Mouse (Mus musculus) urinary bladder, postnatal 0 days (tissue): Measurements from ENCODE around the gene Atp5k. TPM values are rescaled to one million over a fixed set of nuclear protein-coding genes. Genes with fewer than 3 reads are reported as not detected.

Source experiments
- polyA plus RNA-seq: library from polyadenylated mRNA; unstranded; fragments of >200 nt; fragmentation: Nextera tagmentation; extraction: Ambion mirVana; gene quantifications from 2 replicates; pipeline ENCODE4 v1.2.1, GENCODE M21; 2015

Atp5k gene
- 470 and 564 TPM in 2 replicates for polyA plus RNA-seq

GRCm38 (mm10) chr5:108433804-108434587 lies at the start of gene Atp5k:
Atp5k (minus strand) TSS chr5:108434448.

GRCm38 (mm10) chr5:108461082-108462065 lies 27.1 kb upstream of the Atp5k start, which contains the start of gene Pcgf3:
Pcgf3 (plus strand) TSS chr5:108461232.

GRCm38 (mm10) chr5:108448785-108449668 lies 14.8 kb upstream of the Atp5k start, which contains the start of gene Mfsd7a:
Mfsd7a (minus strand) TSS chr5:108448891.

GRCm38 (mm10) chr5:108388201-108388600 lies 46.0 kb downstream of the Atp5k start, which contains the start of gene Pde6b:
Pde6b (plus strand) TSS chr5:108388391.

Other genes with a start within 250 kb of the Atp5k start
- gene Dr1, start 165.6 kb downstream of the Atp5k start, polyA plus RNA-seq, result 22.6 and 27.0 TPM in 2 replicates
- gene Pigg, start 121.8 kb downstream of the Atp5k start, polyA plus RNA-seq, result 4.5 and 5.8 TPM in 2 replicates
- gene Gm42517, start 66.5 kb downstream of the Atp5k start, polyA plus RNA-seq, result 0.11 and 0.13 TPM in 2 replicates
- 0.17 and 0.24 TPM in 2 replicates for gene Pde6b, start 46.1 kb downstream of the Atp5k start, polyA plus RNA-seq
- 1.1 and 1.3 TPM in 2 replicates for gene Mfsd7a, start 14.4 kb upstream of the Atp5k start, polyA plus RNA-seq
- gene Pcgf3, start 26.8 kb upstream of the Atp5k start, polyA plus RNA-seq, result 12.0 and 13.9 TPM in 2 replicates
- gene Cplx1, start 115.6 kb upstream of the Atp5k start, polyA plus RNA-seq, result 0.34 and 0.49 TPM in 2 replicates
- gene Gak, start 195.3 kb upstream of the Atp5k start, polyA plus RNA-seq, result 32.7 and 34.8 TPM in 2 replicates
- 25.8 and 27.1 TPM in 2 replicates for gene Tmem175, start 195.3 kb upstream of the Atp5k start, polyA plus RNA-seq
- gene Idua, start 225.9 kb upstream of the Atp5k start, polyA plus RNA-seq, result 9.7 and 11.2 TPM in 2 replicates
- gene Dgkq, start 235.2 kb upstream of the Atp5k start, polyA plus RNA-seq, result 4.4 and 4.5 TPM in 2 replicates
- gene Slc26a1, start 241.1 kb upstream of the Atp5k start, polyA plus RNA-seq, result 0.18 and 0.19 TPM in 2 replicates